Mouse (Mus musculus) ES-E14 (cell line): ENCODE measurements at regions not wholly inside any gene's neighbourhood (a gene's known extent, or its start where the extent isn't known, plus 50 kb on each side); places are given as distances from the start of the nearest gene placed in this dataset.

Experiments used
- CHD2 ChIP-seq: IDR thresholded peaks from 2 replicates; pipeline ENCODE4 v1.6.1; 2014; ENCODE audit warnings: mild to moderate bottlenecking, low read depth, low read length, inconsistent platforms
- HCFC1 ChIP-seq: IDR thresholded peaks from 2 replicates; pipeline ENCODE4 v1.6.1; 2012; ENCODE audit warnings: low read length, inconsistent platforms, borderline replicate concordance; ENCODE audit not compliant: insufficient read depth
- MAFK ChIP-seq: IDR thresholded peaks from 2 replicates; pipeline ENCODE4 v1.6.1; 2014; ENCODE audit warnings: mild to moderate bottlenecking, low read depth, low read length, inconsistent platforms; ENCODE audit not compliant: insufficient read depth
- ZC3H11A ChIP-seq: IDR thresholded peaks from 2 replicates; pipeline ENCODE4 v1.6.1; 2012; ENCODE audit warnings: low read depth, mild to moderate bottlenecking, inconsistent platforms, low read length, borderline replicate concordance
- ZNF384 ChIP-seq: IDR thresholded peaks from 2 replicates; pipeline ENCODE4 v1.6.1; 2012; ENCODE audit warnings: low read depth, low read length, inconsistent platforms

DNA sequence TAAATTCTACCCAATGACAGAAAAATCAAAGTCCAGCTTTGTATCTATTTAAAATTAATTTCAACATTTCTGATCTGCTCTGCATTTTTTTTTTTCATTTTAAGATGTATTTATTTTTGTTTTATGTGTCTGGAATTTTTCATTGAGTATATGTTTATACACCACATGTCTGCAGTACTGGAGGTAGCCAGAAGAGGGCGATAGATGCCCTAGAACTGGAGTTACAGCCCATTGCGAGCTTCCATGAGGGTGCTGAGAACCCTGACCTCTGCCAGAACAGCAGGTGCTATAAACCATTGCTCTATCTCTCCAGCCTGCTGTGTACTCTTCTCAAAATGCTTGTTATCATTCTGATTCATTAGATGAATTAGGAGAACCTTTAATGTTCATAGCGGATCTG, 63.1 kb upstream of the Cpm start:
- TF ChIP-seq ZC3H11A (no peak), CHD2 (no peak), HCFC1 (no peak), MAFK (no peak), ZNF384 (no peak)
